Mouse (Mus musculus) spleen, postnatal 14 days (tissue): Measurements from ENCODE around the gene Scd2.
"Not testable (repeated sequence)": the region's sequence is repeated elsewhere in the genome, so short reads cannot be mapped to it uniquely, and the experiment has no call there.

Source experiments
- DNase-seq, 2 experiments: peaks; one replicate each; pipeline ENCODE4 v3.0.0; 2021 to 2022; ENCODE audit warnings: low spot score in 2 of 2

The Scd2 gene

DNA sequence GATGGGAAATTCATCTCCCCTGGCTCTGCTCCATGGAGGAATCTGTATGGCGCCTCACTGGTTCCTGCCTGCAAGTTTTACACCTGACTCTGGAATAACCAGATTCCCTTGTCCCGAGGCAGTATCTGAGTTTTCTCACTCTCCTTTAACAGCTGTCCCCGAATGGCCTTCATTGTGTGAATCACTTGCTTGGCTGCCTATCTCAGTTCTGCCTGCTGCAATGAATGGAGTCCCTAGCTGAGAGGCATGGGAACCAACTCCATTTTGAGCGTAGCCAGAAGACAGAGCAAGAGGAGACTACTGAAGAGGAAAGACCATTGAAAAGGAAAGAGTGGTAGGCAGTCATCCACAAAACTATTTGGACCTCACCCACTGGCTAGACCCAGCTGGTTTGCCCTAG lies 19.8 kb upstream of the Scd2 start:
- no peak for DNase-seq

- DNase-seq, result no peak
Measured at GRCm38 (mm10) chr19:44274452-44274851, 19.0 kb upstream of the Scd2 start.

- DNase-seq, result no peak
Measured at GRCm38 (mm10) chr19:44275418-44275817, 18.1 kb upstream of the Scd2 start.

DNA sequence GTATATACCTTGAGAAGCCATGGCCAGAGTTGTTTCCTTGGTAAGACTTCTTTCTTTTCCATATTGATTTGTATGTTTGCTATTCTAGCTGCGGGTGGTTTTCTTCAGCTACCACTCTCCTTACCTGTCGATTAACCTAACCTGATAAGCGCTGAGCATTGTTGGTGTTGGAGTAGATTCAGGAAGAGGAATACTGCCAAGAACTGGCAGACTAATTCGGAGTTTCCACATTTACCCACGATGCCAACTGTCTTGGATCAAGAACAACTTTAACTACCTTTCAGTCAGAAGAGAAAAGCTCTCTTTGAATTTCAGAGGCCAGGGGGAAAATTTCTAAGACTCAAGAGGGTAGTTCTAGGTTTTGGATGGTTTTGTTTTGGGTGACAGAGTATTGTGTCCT lies 16.6 kb upstream of the Scd2 start:
- no peak for DNase-seq

DNA sequence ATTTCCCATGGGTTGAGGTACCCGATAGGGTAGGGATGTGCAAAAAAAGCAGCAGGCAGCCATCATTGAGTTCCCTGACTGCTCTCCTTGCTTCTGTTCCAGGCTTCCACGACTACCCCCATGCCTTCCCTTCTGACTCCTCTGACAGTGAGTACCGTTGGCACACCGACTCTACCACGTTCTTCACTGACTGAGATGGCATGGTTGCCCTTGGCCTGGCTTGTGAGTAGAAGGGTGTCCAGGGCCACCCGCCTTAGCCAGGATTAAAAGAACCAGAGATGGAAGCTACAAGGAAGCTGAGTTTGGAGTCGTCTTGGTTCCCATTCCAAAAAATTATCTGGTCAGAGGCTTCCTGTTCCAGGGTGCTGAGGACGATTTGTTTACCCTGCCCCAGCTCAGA lies 15.5 kb upstream of the Scd2 start:
- DNase-seq, result no peak

- no peak for DNase-seq
Measured at GRCm38 (mm10) chr19:44280755-44281154, 12.7 kb upstream of the Scd2 start.

- not testable (repeated sequence) for DNase-seq
Measured at GRCm38 (mm10) chr19:44281825-44282447, 11.5 kb upstream of the Scd2 start.

GRCm38 (mm10) chr19:44282534-44283156 lies 10.8 kb upstream of the Scd2 start:
- DNase-seq, result no peak

DNA sequence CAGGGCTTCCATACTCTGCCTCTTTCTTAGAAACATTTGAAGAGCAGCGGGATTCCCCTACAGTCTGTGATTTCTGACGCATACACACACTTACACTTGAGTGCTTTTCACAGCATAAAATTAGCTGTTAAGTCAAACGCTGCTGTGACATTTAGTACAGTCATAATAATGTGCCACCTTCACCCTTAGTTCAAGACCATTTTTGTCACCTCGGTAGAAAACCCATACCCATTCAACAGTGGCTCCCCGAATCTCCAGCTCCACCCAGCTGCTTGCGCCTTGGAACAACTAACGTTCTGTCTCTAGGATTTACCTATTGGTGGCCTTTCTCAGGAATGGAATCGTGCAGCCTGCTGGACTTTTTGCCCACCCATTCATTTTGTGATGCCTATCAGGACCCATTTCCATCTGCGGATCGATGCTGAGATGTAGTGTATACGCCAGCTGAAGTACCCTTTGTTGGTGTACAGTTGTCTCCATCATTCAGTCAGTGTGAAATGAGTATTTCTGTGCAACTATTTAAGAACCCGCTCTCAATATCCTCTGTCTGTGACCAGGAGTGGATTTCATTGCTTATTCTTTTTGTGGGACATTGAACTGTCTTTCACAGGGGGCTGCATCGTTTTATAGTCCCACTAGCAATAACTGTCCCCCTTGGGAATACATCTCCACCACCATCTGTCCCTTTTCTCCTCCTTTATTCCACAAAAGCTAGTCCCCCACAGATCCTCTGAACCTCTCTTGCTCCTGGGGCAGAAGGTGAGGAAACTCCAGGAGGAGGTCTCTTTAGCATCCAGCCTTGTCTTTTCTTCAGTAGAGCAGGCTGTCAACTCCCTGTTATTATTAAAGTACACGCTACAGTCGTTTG lies 10.1 kb upstream of the Scd2 start:
- DNase-seq, result no peak

DNA sequence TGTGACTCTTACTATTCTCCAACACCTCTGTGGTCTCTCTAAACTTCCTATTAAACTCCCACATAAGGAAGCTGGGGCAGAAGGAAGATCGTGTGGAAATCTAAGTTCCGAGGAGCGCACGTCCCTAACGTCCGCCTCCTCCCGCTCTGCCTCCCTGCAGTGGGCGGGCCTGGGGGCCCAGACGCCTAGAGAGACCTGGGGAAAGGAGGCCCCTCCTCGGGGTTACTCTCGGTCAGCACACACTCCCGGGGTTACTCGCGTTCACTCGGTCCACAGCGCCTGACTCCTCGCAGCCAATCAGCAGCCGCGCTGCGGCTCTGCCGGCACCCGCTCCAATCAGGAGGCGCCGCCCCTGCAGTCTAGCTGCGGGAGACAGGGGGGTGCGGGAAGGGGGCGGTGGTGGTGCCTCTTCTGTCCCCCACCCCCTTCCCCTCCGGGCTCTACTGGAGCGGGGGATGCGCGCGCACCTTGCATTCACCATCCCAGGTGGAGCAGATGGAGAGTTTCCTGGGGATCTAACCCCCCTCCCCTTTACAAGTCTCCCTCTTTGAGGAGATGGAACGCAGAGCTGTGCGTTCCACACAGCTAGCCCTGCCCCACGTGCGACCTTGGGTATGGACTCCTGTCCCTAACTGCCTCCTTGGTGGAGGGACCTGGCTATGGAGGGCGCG lies 9.3 kb upstream of the Scd2 start:
- DNase-seq, result peak; percentile 73 to 82

GRCm38 (mm10) chr19:44284723-44285122 lies 8.8 kb upstream of the Scd2 start:
- DNase-seq, result no peak

DNA sequence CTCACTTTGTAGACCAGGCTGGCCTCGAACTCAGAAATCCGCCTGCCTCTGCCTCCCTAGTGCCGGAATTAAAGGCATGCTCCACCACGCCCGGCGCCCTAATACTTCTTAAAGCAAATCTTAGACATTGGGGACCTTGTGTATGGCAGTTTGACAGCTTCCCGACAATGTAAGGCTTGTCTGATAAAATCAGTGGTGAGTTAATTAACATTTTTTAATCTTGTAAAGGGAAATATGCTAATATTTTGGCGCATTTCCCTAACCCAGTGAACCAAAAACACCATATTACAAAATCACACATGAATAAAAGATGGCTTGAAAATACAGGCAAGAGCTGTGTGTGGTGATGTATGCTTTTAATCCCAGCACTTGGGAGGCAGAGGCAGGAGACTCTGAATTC lies 7.9 kb upstream of the Scd2 start:
- no peak for DNase-seq

DNA sequence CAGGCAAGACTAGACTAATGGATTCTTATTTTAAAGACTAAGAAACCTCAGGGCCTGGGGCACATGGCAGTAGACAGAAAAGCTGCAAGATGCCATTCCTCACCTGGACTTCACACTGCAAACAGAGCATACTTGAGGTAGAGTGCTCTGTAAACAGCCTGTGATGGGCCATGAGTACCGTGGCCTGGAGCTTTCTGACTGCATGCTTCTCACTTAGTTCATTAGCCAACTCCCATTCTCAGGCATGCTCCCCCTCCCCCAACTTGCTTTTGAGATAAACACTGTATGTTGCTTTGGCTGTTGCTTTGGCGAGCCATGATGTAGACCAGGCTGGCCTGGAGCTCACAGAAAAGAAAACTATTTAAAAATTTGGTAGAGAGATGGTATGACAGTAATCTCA lies 7.4 kb upstream of the Scd2 start:
- no peak for DNase-seq

DNA sequence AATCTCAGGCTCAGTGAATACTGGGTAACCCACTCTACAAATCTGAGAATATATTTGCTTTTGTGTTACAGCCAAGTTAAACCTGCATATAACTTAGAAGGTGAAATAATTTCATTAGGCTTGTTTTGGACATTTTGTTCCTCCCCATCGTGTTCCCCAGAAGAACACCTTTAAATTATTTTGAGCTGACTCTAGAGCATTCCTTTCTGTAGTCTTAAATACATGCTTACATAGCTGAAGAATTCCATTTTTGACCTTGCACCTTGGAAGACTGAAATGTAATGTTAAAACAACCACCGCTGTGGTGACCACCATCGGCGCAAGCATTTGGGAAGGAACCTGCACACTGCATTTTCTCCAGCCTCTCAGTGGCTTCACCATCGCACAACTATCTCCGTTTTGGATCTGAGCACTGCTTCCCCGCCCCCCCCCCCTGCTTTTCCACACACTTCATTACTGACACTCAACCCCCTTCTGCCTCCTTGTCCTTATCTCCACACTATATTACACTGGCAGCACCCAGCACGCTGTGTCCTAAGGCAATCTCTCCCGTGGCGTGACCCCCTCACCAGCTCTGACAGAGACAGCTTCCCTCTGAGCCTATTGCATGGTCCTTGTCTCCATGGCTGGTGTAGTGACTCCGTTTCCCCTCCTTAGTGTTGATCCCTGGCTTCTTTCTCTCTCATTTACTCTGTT lies 5.9 kb upstream of the Scd2 start:
- no peak for DNase-seq

DNA sequence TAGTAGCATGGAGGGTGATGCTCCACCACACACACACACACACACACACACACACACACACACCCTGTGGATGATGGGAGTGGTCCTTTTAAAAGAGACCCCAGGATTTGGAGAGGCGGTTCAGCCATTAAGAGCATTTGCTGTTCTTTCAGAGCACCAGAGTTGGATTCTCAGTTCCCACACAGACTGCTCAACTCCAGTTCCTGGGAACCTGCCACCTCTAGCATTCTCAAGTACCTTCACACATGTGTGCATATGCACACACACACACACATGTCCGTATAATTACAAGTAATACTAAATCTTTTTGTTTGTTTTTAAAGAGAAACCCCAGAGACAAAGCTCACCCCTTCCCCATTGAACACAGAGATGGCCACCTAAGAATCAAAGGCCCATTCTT lies 1.4 kb upstream of the Scd2 start:
- DNase-seq, result no peak

- DNase-seq, result no peak
Measured at GRCm38 (mm10) chr19:44292483-44292882, 991 bp upstream of the Scd2 start.

DNA sequence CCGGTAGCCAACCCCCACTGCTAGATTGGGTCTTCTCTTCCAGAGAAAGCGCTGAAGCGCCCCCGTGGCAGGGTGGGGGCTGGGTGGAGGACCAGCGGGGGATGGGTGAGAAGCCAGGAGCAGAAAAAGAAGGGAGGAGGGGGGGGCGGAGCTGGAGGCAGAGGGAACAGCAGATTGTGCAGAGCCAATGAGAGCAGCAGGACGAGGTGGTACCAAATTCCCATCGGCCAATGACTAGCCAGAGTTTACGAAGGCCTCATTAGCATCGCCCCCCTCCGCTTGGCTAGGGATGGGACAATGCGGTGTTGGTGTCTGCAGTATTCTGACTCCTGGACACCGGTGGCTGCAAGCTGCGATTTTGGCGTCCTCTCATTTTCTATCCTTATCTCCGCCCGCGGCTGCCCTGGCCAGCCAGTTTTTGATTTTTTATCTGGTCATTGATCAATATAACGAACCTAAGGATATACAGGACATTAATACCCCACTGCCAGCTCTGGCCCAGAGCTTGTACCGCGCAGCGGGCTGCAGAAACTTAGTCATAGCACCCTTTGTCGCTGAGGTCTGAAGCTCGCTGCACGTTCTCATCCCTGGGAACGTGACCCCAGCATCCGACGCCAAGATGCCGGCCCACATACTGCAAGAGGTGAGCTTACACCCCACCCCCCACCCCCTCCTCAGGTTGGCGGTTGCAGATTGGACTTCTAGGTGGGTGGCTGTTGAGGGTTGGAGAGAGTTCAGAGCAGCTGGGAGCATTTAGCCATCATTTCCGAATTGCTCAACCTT lies 486 bp downstream of the Scd2 start:
- peak; percentile 51 to 63 for DNase-seq

GRCm38 (mm10) chr19:44294588-44295041 lies 1.1 kb downstream of the Scd2 start:
- peak; percentile 78 to 89 for DNase-seq

DNA sequence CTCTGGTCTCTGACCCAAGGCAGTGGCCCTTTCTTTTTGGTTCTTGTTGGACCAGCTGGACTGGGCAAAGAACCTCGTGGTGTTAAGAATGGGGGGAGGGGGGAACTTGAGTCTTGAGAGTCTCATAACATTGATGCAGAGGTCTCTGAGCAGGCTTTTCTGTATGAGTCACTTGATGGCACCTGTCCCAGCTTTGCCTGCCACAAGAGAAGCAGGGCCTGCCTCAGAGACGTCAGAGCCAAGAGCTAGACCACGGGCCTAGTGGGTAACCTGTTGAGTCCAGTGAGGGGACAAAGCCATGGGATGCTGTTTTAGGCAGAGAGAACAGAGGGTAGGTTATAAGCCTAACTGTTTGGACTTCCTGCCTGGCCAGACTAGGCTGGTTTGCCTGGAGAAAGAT lies 1.8 kb downstream of the Scd2 start:
- no peak for DNase-seq

DNA sequence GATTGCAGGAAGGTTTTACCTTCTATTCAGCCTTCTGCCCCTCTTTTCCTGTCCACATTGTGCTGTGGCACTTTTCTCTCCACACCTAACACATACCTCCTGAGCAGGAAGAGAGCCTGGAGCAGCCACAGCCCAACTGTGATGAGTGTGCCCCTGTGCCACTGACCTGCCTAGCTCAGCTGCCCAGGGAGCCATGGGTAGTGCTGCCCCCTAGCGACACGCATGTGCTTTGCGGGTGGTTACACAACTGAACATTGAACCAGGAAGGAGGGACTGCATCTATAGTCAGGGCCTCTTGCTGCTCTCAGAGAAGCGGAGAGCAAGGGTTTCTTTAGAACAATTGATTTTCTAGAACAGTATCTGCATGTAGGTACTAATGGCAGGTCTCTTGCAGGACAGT lies 2.3 kb downstream of the Scd2 start:
- DNase-seq, result peak; percentile 79 to 89

DNA sequence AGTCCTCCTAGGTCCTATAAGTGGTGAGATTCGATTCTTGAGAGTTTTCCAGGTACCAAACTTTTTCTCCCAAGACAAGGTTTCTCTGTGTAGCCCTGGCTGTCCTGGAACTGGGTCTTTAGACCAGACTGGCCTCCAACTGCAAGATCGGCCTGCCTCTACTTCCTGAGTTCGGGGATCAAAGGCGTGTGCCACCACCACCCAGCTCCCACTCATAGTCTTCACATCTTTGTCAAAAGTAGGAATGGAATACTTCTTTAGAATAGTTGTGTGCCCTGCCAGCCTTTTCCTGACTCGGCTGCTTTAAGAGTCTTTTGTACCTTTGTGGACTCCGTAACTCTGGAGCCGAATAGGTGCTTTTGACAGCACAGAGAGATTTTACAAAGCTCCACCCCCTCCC lies 2.7 kb downstream of the Scd2 start:
- no peak for DNase-seq
